Mouse (Mus musculus): ENCODE results near the gene Gm20388. TPM values are rescaled to one million over a fixed set of nuclear protein-coding genes. Genes with fewer than 3 reads are reported as not detected.

Gm20388 gene
- polyA plus RNA-seq, 1 experiment from 2014 or later = not detected

- H3K27me3 ChIP-seq (ENCODE audit: control insufficient read depth, insufficient read depth, low read length) = peaks cover 4% of the 10 kb centered on the region; the same call in 1 of the 2 replicates
Observed at GRCm38 (mm10) chr8:120012491-120012890, 101.8 kb downstream of the Gm20388 start.

GRCm38 (mm10) chr8:120012927-120013326 is 102.3 kb downstream of the Gm20388 start:
- 30% methylated on average over 9 of the region's 9 CpGs for WGBS
- ATAC-seq (ENCODE audit: insufficient number of reproducible peaks, insufficient read depth, low FRiP score, low read depth) = no peak
- Histone ChIP-seq H3K36me3 (ENCODE audit: control insufficient read depth, insufficient read depth, low read length) (no peaks in the 10 kb centered on the region), H3K27ac (replicated peaks in 1 of 2; ENCODE audit: control insufficient read depth in 1 of 2, insufficient read depth in 1 of 2, low read depth in 2 of 2, low read length in 2 of 2) (no peak overlapping the region), H3K9ac (ENCODE audit: low read length) (no peak overlapping the region), H3K4me3 (ENCODE audit: control insufficient read depth in 1 of 2, insufficient read depth in 1 of 2, low read depth in 1 of 2, low read length in 2 of 2) (no peak overlapping the region), H3K9me3 (ENCODE audit: control insufficient read depth, low read length) (no peaks in the 10 kb centered on the region), H3K4me2 (ENCODE audit: low read length) (no peak overlapping the region), H3K27me3 (ENCODE audit: control insufficient read depth, insufficient read depth, low read length) (peaks cover 2% of the 10 kb centered on the region; the same call in 1 of the 2 replicates), H3K4me1 (ENCODE audit: control insufficient read depth in 2 of 2, insufficient read depth in 2 of 2, low read length in 2 of 2) (peaks cover 7 to 8% of the 10 kb centered on the region in 2 experiments; a peak in 3 of 4 replicates)

More at GRCm38 (mm10) chr8:120012491-120012890, 101.8 kb downstream of the Gm20388 start:
- 84% methylated on average over 8 of the region's 8 CpGs for WGBS
- no peak overlapping the region for H3K4me2 ChIP-seq (ENCODE audit: low read length)
- ATAC-seq (ENCODE audit: insufficient number of reproducible peaks, insufficient read depth, low FRiP score, low read depth) = no peak
- no peak overlapping the region for H3K9ac ChIP-seq (ENCODE audit: low read length)
- H3K4me1 ChIP-seq (ENCODE audit: control insufficient read depth in 2 of 2, insufficient read depth in 2 of 2, low read length in 2 of 2) = peaks cover 7 to 8% of the 10 kb centered on the region in 2 experiments; a peak in 3 of 4 replicates
- H3K4me3 ChIP-seq (ENCODE audit: control insufficient read depth in 1 of 2, insufficient read depth in 1 of 2, low read depth in 1 of 2, low read length in 2 of 2) = no peak overlapping the region
- no peaks in the 10 kb centered on the region for H3K9me3 ChIP-seq (ENCODE audit: control insufficient read depth, low read length)
- H3K27ac ChIP-seq (replicated peaks in 1 of 2; ENCODE audit: control insufficient read depth in 1 of 2, insufficient read depth in 1 of 2, low read depth in 2 of 2, low read length in 2 of 2) = no peak overlapping the region
- no peaks in the 10 kb centered on the region for H3K36me3 ChIP-seq (ENCODE audit: control insufficient read depth, insufficient read depth, low read length)

- no peaks in the 10 kb centered on the region for H3K36me3 ChIP-seq (ENCODE audit: control insufficient read depth, insufficient read depth, low read length)
- peaks cover 7 to 8% of the 10 kb centered on the region in 2 experiments; a peak in 3 of 4 replicates for H3K4me1 ChIP-seq (ENCODE audit: control insufficient read depth in 2 of 2, insufficient read depth in 2 of 2, low read length in 2 of 2)
- no peaks in the 10 kb centered on the region for H3K27me3 ChIP-seq (ENCODE audit: control insufficient read depth, insufficient read depth, low read length)
- WGBS = 57% methylated on average over 15 of the region's 15 CpGs
- no peak overlapping the region for H3K9ac ChIP-seq (ENCODE audit: low read length)
- no peak overlapping the region for H3K4me2 ChIP-seq (ENCODE audit: low read length)
- no peaks in the 10 kb centered on the region for H3K9me3 ChIP-seq (ENCODE audit: control insufficient read depth, low read length)
- ATAC-seq (ENCODE audit: insufficient number of reproducible peaks, insufficient read depth, low FRiP score, low read depth) = no peak
- no peak overlapping the region for H3K4me3 ChIP-seq (ENCODE audit: control insufficient read depth in 1 of 2, insufficient read depth in 1 of 2, low read depth in 1 of 2, low read length in 2 of 2)
- H3K27ac ChIP-seq (replicated peaks in 1 of 2; ENCODE audit: control insufficient read depth in 1 of 2, insufficient read depth in 1 of 2, low read depth in 2 of 2, low read length in 2 of 2) = no peak overlapping the region
Observed at GRCm38 (mm10) chr8:120014267-120015023, 103.8 kb downstream of the Gm20388 start.

GRCm38 (mm10) chr8:120015916-120016315 is 105.3 kb downstream of the Gm20388 start:
- Histone ChIP-seq H3K36me3 (ENCODE audit: control insufficient read depth, insufficient read depth, low read length) (no peaks in the 10 kb centered on the region), H3K27ac (replicated peaks in 1 of 2; ENCODE audit: control insufficient read depth in 1 of 2, insufficient read depth in 1 of 2, low read depth in 2 of 2, low read length in 2 of 2) (no peak overlapping the region), H3K4me3 (ENCODE audit: control insufficient read depth in 1 of 2, insufficient read depth in 1 of 2, low read depth in 1 of 2, low read length in 2 of 2) (no peak overlapping the region), H3K27me3 (ENCODE audit: control insufficient read depth, insufficient read depth, low read length) (no peaks in the 10 kb centered on the region), H3K4me1 (ENCODE audit: control insufficient read depth in 2 of 2, insufficient read depth in 2 of 2, low read length in 2 of 2) (peaks cover 7 to 8% of the 10 kb centered on the region in 2 experiments; a peak in 3 of 4 replicates), H3K4me2 (ENCODE audit: low read length) (no peak overlapping the region), H3K9me3 (ENCODE audit: control insufficient read depth, low read length) (no peaks in the 10 kb centered on the region), H3K9ac (ENCODE audit: low read length) (no peak overlapping the region)
- ATAC-seq (ENCODE audit: insufficient number of reproducible peaks, insufficient read depth, low FRiP score, low read depth) = no peak
- 83% methylated on average over 8 of the region's 8 CpGs for WGBS

- no peaks in the 10 kb centered on the region for H3K27me3 ChIP-seq (ENCODE audit: control insufficient read depth, insufficient read depth, low read length)
- no peaks in the 10 kb centered on the region for H3K9me3 ChIP-seq (ENCODE audit: control insufficient read depth, low read length)
- peaks cover 7 to 8% of the 10 kb centered on the region in 2 experiments; a peak in 3 of 4 replicates for H3K4me1 ChIP-seq (ENCODE audit: control insufficient read depth in 2 of 2, insufficient read depth in 2 of 2, low read length in 2 of 2)
- H3K9ac ChIP-seq (ENCODE audit: low read length) = no peak overlapping the region
- 78% methylated on average over 7 of the region's 7 CpGs for WGBS
- no peak overlapping the region for H3K27ac ChIP-seq (replicated peaks in 1 of 2; ENCODE audit: control insufficient read depth in 1 of 2, insufficient read depth in 1 of 2, low read depth in 2 of 2, low read length in 2 of 2)
- H3K4me3 ChIP-seq (ENCODE audit: control insufficient read depth in 1 of 2, insufficient read depth in 1 of 2, low read depth in 1 of 2, low read length in 2 of 2) = no peak overlapping the region
- ATAC-seq (ENCODE audit: insufficient number of reproducible peaks, insufficient read depth, low FRiP score, low read depth) = no peak
- H3K36me3 ChIP-seq (ENCODE audit: control insufficient read depth, insufficient read depth, low read length) = no peaks in the 10 kb centered on the region
- no peak overlapping the region for H3K4me2 ChIP-seq (ENCODE audit: low read length)
Observed at GRCm38 (mm10) chr8:120016424-120016823, 105.8 kb downstream of the Gm20388 start.

GRCm38 (mm10) chr8:120017349-120017748 is 106.7 kb downstream of the Gm20388 start:
- ATAC-seq (ENCODE audit: insufficient number of reproducible peaks, insufficient read depth, low FRiP score, low read depth) = no peak
- Histone ChIP-seq H3K4me1 (ENCODE audit: control insufficient read depth in 2 of 2, insufficient read depth in 2 of 2, low read length in 2 of 2) (peaks cover 7 to 8% of the 10 kb centered on the region in 2 experiments; a peak in 3 of 4 replicates), H3K36me3 (ENCODE audit: control insufficient read depth, insufficient read depth, low read length) (no peaks in the 10 kb centered on the region), H3K4me3 (ENCODE audit: control insufficient read depth in 1 of 2, insufficient read depth in 1 of 2, low read depth in 1 of 2, low read length in 2 of 2) (no peak overlapping the region), H3K27me3 (ENCODE audit: control insufficient read depth, insufficient read depth, low read length) (no peaks in the 10 kb centered on the region), H3K9ac (ENCODE audit: low read length) (no peak overlapping the region), H3K9me3 (ENCODE audit: control insufficient read depth, low read length) (no peaks in the 10 kb centered on the region), H3K27ac (replicated peaks in 1 of 2; ENCODE audit: control insufficient read depth in 1 of 2, insufficient read depth in 1 of 2, low read depth in 2 of 2, low read length in 2 of 2) (no peak overlapping the region), H3K4me2 (ENCODE audit: low read length) (no peak overlapping the region)
- 89% methylated on average over 13 of the region's 13 CpGs for WGBS

- no peak overlapping the region for H3K27ac ChIP-seq (replicated peaks in 1 of 2; ENCODE audit: control insufficient read depth in 1 of 2, insufficient read depth in 1 of 2, low read depth in 2 of 2, low read length in 2 of 2)
- no peak overlapping the region for H3K4me3 ChIP-seq (ENCODE audit: control insufficient read depth in 1 of 2, insufficient read depth in 1 of 2, low read depth in 1 of 2, low read length in 2 of 2)
- no peak overlapping the region for H3K4me2 ChIP-seq (ENCODE audit: low read length)
- peaks cover 7 to 8% of the 10 kb centered on the region in 2 experiments; a peak in 3 of 4 replicates for H3K4me1 ChIP-seq (ENCODE audit: control insufficient read depth in 2 of 2, insufficient read depth in 2 of 2, low read length in 2 of 2)
- H3K9ac ChIP-seq (ENCODE audit: low read length) = no peak overlapping the region
- no peaks in the 10 kb centered on the region for H3K9me3 ChIP-seq (ENCODE audit: control insufficient read depth, low read length)
- no peak for ATAC-seq (ENCODE audit: insufficient number of reproducible peaks, insufficient read depth, low FRiP score, low read depth)
- H3K27me3 ChIP-seq (ENCODE audit: control insufficient read depth, insufficient read depth, low read length) = no peaks in the 10 kb centered on the region
- 86% methylated on average over 6 of the region's 6 CpGs for WGBS
- no peaks in the 10 kb centered on the region for H3K36me3 ChIP-seq (ENCODE audit: control insufficient read depth, insufficient read depth, low read length)
Observed at GRCm38 (mm10) chr8:120017786-120018185, 107.1 kb downstream of the Gm20388 start.

Measured in heart, embryonic 14.5 days (tissue).